Mouse (Mus musculus) heart, postnatal 0 days (tissue): ENCODE measurements around the gene Ulk4. TPM values are rescaled to one million over a fixed set of nuclear protein-coding genes. Genes with fewer than 3 reads are reported as not detected.

Experiments used
- ATAC-seq: fragments of 200-750 bp; cut with Nextera tagmentation; 2 replicates; pipeline ENCODE4 v1.8.0; 2017; ENCODE audit warnings: low read depth, moderate number of reproducible peaks, moderate library complexity; ENCODE audit not compliant: insufficient read depth
- DNase-seq: peaks from one replicate; pipeline ENCODE4 v3.0.0-alpha.2; 2016; ENCODE audit warnings: low spot score
- H3K27ac ChIP-seq: fragments of 300-500 bp; sonication (generic); 2 replicates; pipeline ENCODE4 v1.5.1; 2014; ENCODE audit warnings: low read depth, mild to moderate bottlenecking
- H3K27me3 ChIP-seq: fragments of 300-500 bp; sonication (generic); 2 replicates; pipeline ENCODE4 v1.6.1; 2014; ENCODE audit warnings: low read length, mixed read lengths; ENCODE audit not compliant: control insufficient read depth, insufficient read depth
- H3K36me3 ChIP-seq: fragments of 300-500 bp; sonication (generic); replicated peaks from 2 replicates; pipeline ENCODE4 v1.6.1; 2014; ENCODE audit warnings: low read length, mixed read lengths; ENCODE audit not compliant: control insufficient read depth, insufficient read depth
- H3K4me1 ChIP-seq: fragments of 300-500 bp; sonication (generic); 2 replicates; pipeline ENCODE4 v1.6.1; 2014; ENCODE audit warnings: antibody characterized with exemption; ENCODE audit not compliant: control insufficient read depth, insufficient read depth
- H3K4me2 ChIP-seq: fragments of 300-500 bp; sonication (generic); 2 replicates; pipeline ENCODE4 v1.6.1; 2014; ENCODE audit warnings: low read depth, mild to moderate bottlenecking, low read length, moderate library complexity
- H3K4me3 ChIP-seq: fragments of 300-500 bp; sonication (generic); 2 replicates; pipeline ENCODE4 v1.5.1; 2014; ENCODE audit warnings: low read depth, low read length
- H3K9ac ChIP-seq: fragments of 300-500 bp; sonication (generic); replicated peaks from 2 replicates; pipeline ENCODE4 v1.6.1; 2014; ENCODE audit warnings: low read depth, low read length, mixed read lengths
- H3K9me3 ChIP-seq: fragments of 300-500 bp; sonication (generic); replicated peaks from 2 replicates; pipeline ENCODE4 v1.6.1; 2016; ENCODE audit warnings: low read length; ENCODE audit not compliant: control insufficient read depth
- CTCF ChIP-seq: IDR thresholded peaks from 2 replicates; pipeline ENCODE4 v1.5.1; 2016; ENCODE audit warnings: antibody characterized with exemption, control low read depth, low read depth
- EP300 ChIP-seq: IDR thresholded peaks from 2 replicates; pipeline ENCODE4 v1.6.1; 2016; ENCODE audit warnings: antibody characterized with exemption, low read depth
- WGBS: fragments of 180-500 bp; shearing (Covaris S2); extraction: QIAGEN DNeasy Blood & Tissue Kit; methylation state at CpG from one replicate; pipeline ENCODE4 v1.1.7; 2014; 5-methylcytosine and 5-hydroxymethylcytosine counted together
- polyA plus RNA-seq: library from polyadenylated mRNA; unstranded; fragments of >200 nt; fragmentation: Nextera tagmentation; extraction: Ambion mirVana; gene quantifications from 2 replicates; pipeline ENCODE4 v1.2.1, GENCODE M21; 2015
- total RNA-seq: library from RNA; depleted of rRNA; stranded (reverse); fragments of >200 nt; gene quantifications from 2 replicates; pipeline ENCODE4 v1.2.3, GENCODE M21; 2014; ENCODE audit warnings: low replicate concordance

Gene Ulk4
- total and polyA plus RNA-seq, 2 experiments from 2014 or later, result 1.5 to 66.7 TPM

DNA sequence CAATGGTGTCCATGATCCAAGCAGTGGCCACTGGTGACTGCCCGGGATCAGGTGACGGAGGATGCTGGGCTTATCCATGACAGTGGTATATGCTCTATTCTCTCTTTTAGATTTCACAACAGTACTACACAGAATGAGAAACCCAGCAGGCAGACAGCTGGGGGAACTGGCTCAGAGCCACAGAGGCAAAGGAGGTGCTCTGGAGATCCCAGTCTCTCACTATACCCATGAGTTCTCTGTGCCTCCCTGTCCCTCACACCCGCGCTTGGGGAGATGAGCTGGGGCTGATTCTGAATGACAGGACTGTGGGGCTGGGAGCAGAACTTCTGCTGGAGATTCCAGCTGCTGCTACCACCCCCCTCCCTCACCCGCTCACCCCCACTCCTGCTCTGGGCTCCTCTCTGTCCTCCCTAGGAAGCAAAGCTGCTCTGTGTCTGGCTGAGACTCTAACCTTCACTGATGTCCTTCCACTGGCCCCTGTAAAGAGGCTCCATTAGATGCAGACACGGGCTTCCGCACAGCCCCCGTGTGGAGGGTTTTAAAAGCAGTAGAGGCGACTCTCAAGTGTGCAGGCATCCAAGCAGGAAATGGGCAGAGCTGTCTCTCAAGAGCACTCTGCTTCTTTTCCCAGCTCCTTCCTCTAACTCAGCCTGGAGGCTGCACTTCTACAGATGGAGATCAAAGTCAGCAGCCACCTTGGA is 197.5 kb downstream of the Ulk4 start:
- no peaks in the 10 kb centered on the region for H3K27me3 ChIP-seq
- DNase-seq (peak; percentile 38), ATAC-seq (peak; percentile 47)
- H3K9ac ChIP-seq, result no peak overlapping the region
- no peaks in the 10 kb centered on the region for H3K4me1 ChIP-seq
- no peaks in the 10 kb centered on the region for H3K9me3 ChIP-seq
- no peak overlapping the region for H3K27ac ChIP-seq
- WGBS, result 37% methylated on average over 9 of the region's 9 CpGs
- H3K4me3 ChIP-seq, result no peak overlapping the region
- no peak overlapping the region for H3K4me2 ChIP-seq
- H3K36me3 ChIP-seq, result no peaks in the 10 kb centered on the region
- TF ChIP-seq EP300, result no peak
- peak; percentile 39 for TF ChIP-seq CTCF

DNA sequence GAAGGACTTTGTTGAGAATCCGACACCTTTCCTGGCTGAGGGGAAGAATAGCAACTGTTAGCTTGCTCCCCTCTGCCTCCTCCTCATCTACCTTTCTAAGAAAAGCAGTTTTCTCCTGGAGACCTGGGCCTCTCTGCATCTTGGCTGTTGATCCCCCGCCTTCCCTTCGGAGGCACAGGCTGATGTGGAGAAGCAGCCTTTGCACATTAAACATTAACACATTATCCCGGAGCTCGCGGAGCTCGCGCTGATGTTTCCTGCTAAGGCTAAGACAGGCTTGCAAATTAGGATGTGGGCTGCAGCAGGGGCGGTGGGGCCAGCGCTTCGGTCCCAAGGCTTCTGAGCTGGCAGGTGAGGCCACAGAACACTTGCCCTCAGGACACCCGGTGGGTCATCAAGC is 200.7 kb downstream of the Ulk4 start:
- H3K9ac ChIP-seq, result no peak overlapping the region
- no peak for ATAC-seq
- H3K27me3 ChIP-seq, result no peaks in the 10 kb centered on the region
- WGBS, result 62% methylated on average over 12 of the region's 12 CpGs
- no peaks in the 10 kb centered on the region for H3K36me3 ChIP-seq
- no peak overlapping the region for H3K4me3 ChIP-seq
- DNase-seq, result no peak
- no peak overlapping the region for H3K27ac ChIP-seq
- no peaks in the 10 kb centered on the region for H3K4me1 ChIP-seq
- TF ChIP-seq CTCF (no peak), EP300 (no peak)
- no peak overlapping the region for H3K4me2 ChIP-seq
- H3K9me3 ChIP-seq, result no peaks in the 10 kb centered on the region

DNA sequence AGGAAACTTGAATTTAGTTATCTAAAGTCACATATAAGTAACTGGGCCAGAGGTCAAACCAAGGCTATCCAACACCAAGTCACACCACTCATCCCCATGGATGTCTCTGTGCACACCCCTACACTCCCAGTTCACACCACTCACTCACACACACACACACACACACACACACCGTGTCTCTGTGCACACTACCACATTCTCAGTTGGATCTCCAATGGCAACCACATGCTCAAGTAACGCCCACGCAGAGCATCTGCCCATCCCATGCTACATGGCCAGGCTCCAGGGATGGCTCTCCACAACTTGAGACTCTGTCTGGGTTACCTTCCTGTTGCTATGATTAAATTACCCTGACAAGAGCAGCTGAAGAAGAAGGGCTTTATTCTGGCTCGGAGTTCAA is 201.8 kb downstream of the Ulk4 start:
- DNase-seq, result no peak
- no peak overlapping the region for H3K4me3 ChIP-seq
- ATAC-seq, result no peak
- H3K9me3 ChIP-seq, result no peaks in the 10 kb centered on the region
- H3K27ac ChIP-seq, result no peak overlapping the region
- no peak for TF ChIP-seq CTCF
- no peak for TF ChIP-seq EP300
- no peak overlapping the region for H3K9ac ChIP-seq
- no peaks in the 10 kb centered on the region for H3K27me3 ChIP-seq
- no peak overlapping the region for H3K4me2 ChIP-seq
- 85% methylated on average over 4 of the region's 4 CpGs for WGBS
- H3K4me1 ChIP-seq, result no peaks in the 10 kb centered on the region
- no peaks in the 10 kb centered on the region for H3K36me3 ChIP-seq

DNA sequence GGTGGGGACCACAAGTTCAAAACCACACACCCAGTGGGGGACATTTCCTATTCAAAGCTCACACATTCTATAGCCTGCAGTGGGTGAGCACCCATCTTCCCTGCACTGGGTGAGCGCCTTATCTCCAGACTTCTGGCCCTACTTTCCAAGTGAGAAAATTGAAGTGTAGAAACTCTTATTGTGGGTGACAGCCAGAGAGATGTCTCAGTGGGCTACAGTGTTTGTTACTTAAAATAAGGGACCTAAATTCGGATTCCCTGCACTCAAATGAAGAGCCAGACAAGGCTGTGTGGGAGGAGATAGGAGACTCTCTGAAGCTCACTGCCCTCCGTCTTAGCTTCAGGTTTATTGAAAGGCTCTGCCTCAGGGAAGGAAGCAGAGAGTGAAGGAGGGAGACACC is 202.3 kb downstream of the Ulk4 start:
- Histone ChIP-seq H3K27ac (no peak overlapping the region), H3K4me2 (no peak overlapping the region), H3K27me3 (no peaks in the 10 kb centered on the region), H3K36me3 (no peaks in the 10 kb centered on the region), H3K9me3 (no peaks in the 10 kb centered on the region), H3K4me3 (no peak overlapping the region), H3K4me1 (no peaks in the 10 kb centered on the region), H3K9ac (no peak overlapping the region)
- TF ChIP-seq CTCF (no peak), EP300 (no peak)
- no peak for ATAC-seq
- DNase-seq, result no peak
- 75% methylated on average over 3 of the region's 3 CpGs for WGBS

DNA sequence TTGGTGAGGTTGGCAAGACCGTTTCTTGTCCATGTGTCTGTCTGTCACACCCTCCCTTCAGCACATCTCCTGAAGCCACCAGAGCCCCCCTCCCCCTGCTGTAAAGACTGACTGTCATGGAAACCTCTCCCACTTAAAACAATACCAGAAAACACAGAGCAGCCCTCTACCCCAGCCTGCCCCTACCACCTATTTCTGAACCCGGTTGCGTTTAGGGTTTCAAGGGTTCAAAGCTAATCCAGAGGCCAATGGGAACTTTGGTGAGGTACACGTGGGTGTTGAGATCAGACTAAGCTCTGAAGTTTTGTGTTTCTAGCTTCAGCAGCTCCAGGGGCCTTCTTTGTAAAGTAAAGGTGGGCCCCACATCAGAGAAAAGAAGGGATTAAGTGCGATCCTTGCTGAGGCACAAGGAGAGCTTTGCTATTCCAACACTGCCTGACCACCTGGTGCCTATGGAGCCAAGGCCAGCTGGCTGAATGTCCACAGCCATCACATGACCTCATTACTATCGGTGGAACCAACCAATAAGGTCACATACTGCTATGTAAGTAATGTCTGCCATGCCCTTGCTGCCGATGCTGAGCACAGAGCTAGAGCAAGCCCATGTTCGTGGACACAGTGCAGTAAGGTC is 204.8 kb downstream of the Ulk4 start:
- 64% methylated on average over 8 of the region's 8 CpGs for whole genome bisulfite sequencing
- no peak overlapping the region for H3K27ac ChIP-seq
- H3K9ac ChIP-seq, result no peak overlapping the region
- no peak overlapping the region for H3K4me2 ChIP-seq
- H3K9me3 ChIP-seq, result no peaks in the 10 kb centered on the region
- DNase-seq (no peak), ATAC-seq (peak; percentile 31; the same call in 1 of the 2 replicates)
- no peak overlapping the region for H3K4me3 ChIP-seq
- H3K27me3 ChIP-seq, result no peaks in the 10 kb centered on the region
- H3K36me3 ChIP-seq, result no peaks in the 10 kb centered on the region
- no peak for TF ChIP-seq CTCF
- TF ChIP-seq EP300, result no peak
- H3K4me1 ChIP-seq, result no peaks in the 10 kb centered on the region
